Mouse (Mus musculus) liver, embryonic 14.5 days (tissue): Measurements from ENCODE around the gene Cacnb4. TPM values are rescaled to one million over a fixed set of nuclear protein-coding genes. Genes with fewer than 3 reads are reported as not detected.

Source experiments
- ATAC-seq: fragments of 200-750 bp; cut with Nextera tagmentation; 2 replicates; pipeline ENCODE4 v1.8.0; 2017; ENCODE audit warnings: moderate number of reproducible peaks, mild to moderate bottlenecking, moderate library complexity; ENCODE audit not compliant: insufficient read depth
- DNase-seq, 3 experiments: peaks; one replicate each; pipeline ENCODE4 v3.0.0-alpha.2; 2012 to 2013; ENCODE audit warnings: low read depth in 3 of 3, low spot score in 3 of 3
- H3K27ac ChIP-seq: fragments of 300-500 bp; sonication (generic); 2 replicates; pipeline ENCODE4 v1.5.1; 2014; ENCODE audit warnings: moderate library complexity, mild to moderate bottlenecking, control low read depth, inconsistent platforms
- H3K27me3 ChIP-seq: fragments of 300-500 bp; sonication (generic); 2 replicates; pipeline ENCODE4 v1.6.1; 2014; ENCODE audit warnings: mild to moderate bottlenecking, low read length, moderate library complexity; ENCODE audit not compliant: control insufficient read depth, insufficient read depth
- H3K36me3 ChIP-seq: fragments of 300-500 bp; sonication (generic); replicated peaks from 2 replicates; pipeline ENCODE4 v1.6.1; 2014; ENCODE audit warnings: low read depth; ENCODE audit not compliant: control insufficient read depth, insufficient read depth
- H3K4me1 ChIP-seq, 2 experiments: fragments of 200-500 bp in 1 of 2; fragments of 300-500 bp in 1 of 2; sonication (generic) in 1 of 2; replicated peaks; 2 replicates each; pipeline ENCODE4 v1.6.1; 2012 to 2014; ENCODE audit warnings: antibody characterized with exemption in 1 of 2, inconsistent platforms in 1 of 2, low read length in 1 of 2; ENCODE audit not compliant: control insufficient read depth in 2 of 2, insufficient read depth in 2 of 2
- H3K4me2 ChIP-seq: fragments of 300-500 bp; sonication (generic); 2 replicates; pipeline ENCODE4 v1.6.1; 2014; ENCODE audit warnings: low read depth, mild to moderate bottlenecking, control low read depth, moderate library complexity
- H3K4me3 ChIP-seq, 2 experiments: fragments of 200-500 bp in 1 of 2; fragments of 300-500 bp in 1 of 2; sonication (generic) in 1 of 2; 2 replicates each; pipeline ENCODE4 v1.5.1; 2012 to 2014; ENCODE audit warnings: low read depth in 2 of 2, low read length in 2 of 2, mild to moderate bottlenecking in 2 of 2, control low read depth in 1 of 2, inconsistent platforms in 1 of 2, moderate library complexity in 1 of 2; ENCODE audit not compliant: insufficient read depth in 1 of 2
- H3K9ac ChIP-seq: fragments of 300-500 bp; sonication (generic); replicated peaks from 2 replicates; pipeline ENCODE4 v1.6.1; 2014; ENCODE audit warnings: mild to moderate bottlenecking, control low read depth, moderate library complexity
- H3K9me3 ChIP-seq: fragments of 300-500 bp; sonication (generic); 2 replicates; pipeline ENCODE4 v1.6.1; 2016; ENCODE audit warnings: low read length, mixed read lengths; ENCODE audit not compliant: control insufficient read depth
- CTCF ChIP-seq: IDR thresholded peaks from 2 replicates; pipeline ENCODE4 v1.5.1; 2016; ENCODE audit warnings: antibody characterized with exemption, low read depth, control low read depth
- EP300 ChIP-seq: IDR thresholded peaks from 2 replicates; pipeline ENCODE4 v1.6.1; 2016; ENCODE audit warnings: antibody characterized with exemption, low read depth
- whole genome bisulfite sequencing: fragments of 180-500 bp; shearing (Covaris S2); extraction: QIAGEN DNeasy Blood & Tissue Kit; methylation state at CpG from one replicate; pipeline ENCODE4 v1.1.7; 2014; ENCODE audit not compliant: insufficient replicate concordance; 5-methylcytosine and 5-hydroxymethylcytosine counted together
- polyA plus RNA-seq, 2 experiments: library from polyadenylated mRNA; depleted of rRNA in 1 of 2; stranded (reverse) in 1 of 2; unstranded in 1 of 2; fragments of >200 nt; fragmentation: Nextera tagmentation in 1 of 2; extraction: Ambion mirVana in 1 of 2; gene quantifications; 2 replicates each; pipeline versions ENCODE4 v1.2.1 to v1.2.3; 2012 to 2014

The Cacnb4 gene
- polyA plus RNA-seq, 2 experiments = 0.06 to 0.19 TPM

DNA sequence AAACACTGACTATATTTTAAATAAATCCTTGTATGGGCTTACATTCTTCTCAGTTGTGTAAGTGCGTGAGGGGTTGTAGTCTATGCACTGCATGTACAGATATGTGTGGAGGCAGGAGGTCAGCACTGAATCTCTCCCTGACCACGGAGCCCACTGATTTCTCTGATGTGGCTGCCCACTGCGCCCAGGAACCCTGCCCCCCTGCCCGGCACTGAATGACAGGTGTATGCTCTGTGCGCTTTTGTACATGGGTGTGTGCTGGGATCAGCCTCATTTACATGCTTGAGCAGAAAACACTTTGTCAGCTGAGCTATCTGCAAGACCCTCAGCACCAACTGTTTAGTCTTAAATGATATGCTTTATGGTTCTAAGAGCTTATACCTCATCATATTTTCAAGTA lies 271.4 kb downstream of the Cacnb4 start:
- Histone ChIP-seq H3K27me3 (no peaks in the 10 kb centered on the region), H3K9me3 (peaks cover 2% of the 10 kb centered on the region), H3K9ac (no peak overlapping the region), H3K27ac (no peak overlapping the region), H3K4me2 (no peak overlapping the region), H3K4me1 (no peaks in the 10 kb centered on the region), H3K36me3 (peaks cover 40% of the 10 kb centered on the region), H3K4me3 (no peak overlapping the region)
- WGBS = 85% methylated on average over 5 of the region's 5 CpGs
- ATAC-seq (no peak), DNase-seq (no peak)
- TF ChIP-seq EP300 = no peak
- no peak for TF ChIP-seq CTCF

DNA sequence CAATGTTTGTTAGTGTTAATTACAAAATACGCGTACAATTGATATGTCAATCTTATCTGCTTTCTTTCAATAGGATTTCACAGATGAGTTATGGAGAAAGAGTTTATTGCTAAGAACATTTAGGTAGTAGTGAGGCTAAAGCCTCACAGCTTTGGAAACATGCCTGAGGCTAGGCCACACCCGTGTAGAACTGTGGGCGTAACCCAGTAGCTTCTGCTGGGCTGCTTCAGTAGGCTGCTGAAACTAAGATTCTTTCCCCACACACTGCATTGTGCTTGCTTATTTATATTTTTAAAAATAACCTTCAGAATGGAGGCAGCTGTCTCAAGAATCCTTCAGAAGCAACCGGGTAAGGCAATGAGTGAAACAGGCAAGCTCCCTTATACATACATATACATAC lies 282.1 kb downstream of the Cacnb4 start:
- Histone ChIP-seq H3K4me1 (no peaks in the 10 kb centered on the region), H3K36me3 (peaks cover 3% of the 10 kb centered on the region; the same call in 1 of the 2 replicates), H3K4me3 (no peak overlapping the region), H3K9ac (no peak overlapping the region), H3K27me3 (no peaks in the 10 kb centered on the region), H3K4me2 (no peak overlapping the region), H3K9me3 (no peaks in the 10 kb centered on the region), H3K27ac (no peak overlapping the region)
- WGBS = 65% methylated on average over 5 of the region's 5 CpGs
- no peak for ATAC-seq
- no peak for DNase-seq
- no peak for TF ChIP-seq EP300
- TF ChIP-seq CTCF = no peak

DNA sequence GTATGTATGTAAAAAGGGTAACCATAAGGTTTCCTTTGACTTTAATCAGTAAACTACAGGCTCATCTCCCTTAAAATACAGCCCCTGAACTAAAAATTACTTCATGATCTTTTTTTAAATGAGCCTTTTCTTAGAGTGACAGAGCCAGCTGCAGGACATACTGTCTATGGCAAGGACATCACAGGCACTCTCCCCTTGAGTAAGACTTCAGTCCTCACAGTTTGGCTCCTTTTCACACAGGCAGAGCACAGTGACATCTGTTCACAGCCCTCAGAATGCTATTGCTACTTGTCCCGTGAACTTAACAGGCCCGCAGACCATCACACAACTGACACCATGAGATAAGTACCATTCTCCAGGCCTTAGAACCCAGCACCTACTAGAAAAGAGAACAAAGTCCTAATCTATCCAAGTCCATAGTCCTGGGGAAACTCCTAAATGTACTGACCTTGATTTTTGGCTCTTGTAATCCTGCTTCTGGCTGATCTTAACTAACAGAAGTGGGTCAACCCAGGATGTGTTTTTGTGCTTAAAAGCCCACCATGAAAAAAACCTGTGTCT lies 286.1 kb downstream of the Cacnb4 start:
- Histone ChIP-seq H3K27ac (no peak overlapping the region), H3K9me3 (no peaks in the 10 kb centered on the region), H3K4me2 (no peak overlapping the region), H3K27me3 (no peaks in the 10 kb centered on the region), H3K36me3 (no peaks in the 10 kb centered on the region), H3K4me1 (peaks cover 0 to 4% of the 10 kb centered on the region in 2 experiments; a peak in 1 of 4 replicates), H3K4me3 (no peak overlapping the region), H3K9ac (no peak overlapping the region)
- TF ChIP-seq CTCF (no peak), EP300 (no peak)
- no peak for DNase-seq
- 51% methylated on average over 2 of the region's 2 CpGs for WGBS
- ATAC-seq = no peak

DNA sequence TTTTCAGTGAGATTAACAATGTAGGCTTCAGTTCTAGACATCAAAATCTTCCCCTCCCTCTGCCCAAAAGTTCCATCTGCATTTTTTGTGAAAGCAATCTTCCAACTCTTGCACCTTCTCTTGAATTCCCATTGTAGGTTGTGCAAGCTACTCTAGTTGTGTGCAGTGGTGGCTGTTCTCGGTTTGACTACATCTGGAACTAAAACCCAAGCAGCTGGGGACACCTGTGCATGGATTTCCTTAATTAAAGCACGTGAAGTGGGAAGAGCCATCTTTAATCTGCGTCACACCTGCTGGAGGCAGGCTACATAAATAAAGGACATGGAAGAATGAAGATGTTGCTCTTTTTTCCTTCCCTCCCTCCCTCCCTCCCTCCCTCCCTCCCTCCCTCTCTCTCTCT lies 286.7 kb downstream of the Cacnb4 start:
- Histone ChIP-seq H3K9me3 (no peaks in the 10 kb centered on the region), H3K4me2 (no peak overlapping the region), H3K27me3 (no peaks in the 10 kb centered on the region), H3K27ac (no peak overlapping the region), H3K36me3 (no peaks in the 10 kb centered on the region), H3K4me3 (no peak overlapping the region), H3K9ac (no peak overlapping the region), H3K4me1 (peaks cover 0 to 4% of the 10 kb centered on the region in 2 experiments; a peak in 1 of 4 replicates)
- no peak for DNase-seq
- 58% methylated on average over 3 of the region's 3 CpGs for WGBS
- TF ChIP-seq CTCF (no peak), EP300 (no peak)
- ATAC-seq = no peak

DNA sequence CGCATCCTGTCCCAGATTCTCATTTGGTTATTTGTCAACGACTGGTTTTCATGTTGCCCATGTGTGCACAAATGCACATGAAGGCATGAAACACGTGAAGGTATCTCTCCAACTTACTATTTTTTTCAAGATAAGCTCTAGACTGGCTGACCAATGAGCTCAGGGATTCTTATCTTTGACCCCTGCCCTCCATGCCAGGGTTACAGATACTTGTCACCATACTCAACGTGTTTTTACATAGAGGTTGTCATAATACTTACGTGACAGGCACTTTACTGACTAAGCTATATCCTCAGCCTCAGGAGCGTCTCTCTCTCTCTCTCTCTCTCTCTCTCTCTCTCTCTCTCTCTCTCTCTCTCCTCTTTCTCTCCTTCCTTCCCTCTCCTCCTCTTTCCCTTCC lies 290.2 kb downstream of the Cacnb4 start:
- H3K9me3 ChIP-seq = no peaks in the 10 kb centered on the region
- no peak for ATAC-seq
- no peaks in the 10 kb centered on the region for H3K36me3 ChIP-seq
- H3K4me3 ChIP-seq = no peak overlapping the region
- H3K27me3 ChIP-seq = no peaks in the 10 kb centered on the region
- H3K27ac ChIP-seq = no peak overlapping the region
- 43% methylated on average over 6 of the region's 6 CpGs for WGBS
- peaks cover 0 to 4% of the 10 kb centered on the region in 2 experiments; a peak in 1 of 4 replicates for H3K4me1 ChIP-seq
- no peak for DNase-seq
- H3K4me2 ChIP-seq = no peak overlapping the region
- TF ChIP-seq EP300 = no peak
- TF ChIP-seq CTCF = no peak
- H3K9ac ChIP-seq = no peak overlapping the region
